Mouse (Mus musculus): ENCODE measurements around the gene Cenpu. TPM values are rescaled to one million over a fixed set of nuclear protein-coding genes. Genes with fewer than 3 reads are reported as not detected.
"Not testable (repeated sequence)": the region's sequence is repeated elsewhere in the genome, so short reads cannot be mapped to it uniquely, and the experiment has no call there.

Cenpu gene
- polyA plus RNA-seq, 1 experiment: not detected

DNA sequence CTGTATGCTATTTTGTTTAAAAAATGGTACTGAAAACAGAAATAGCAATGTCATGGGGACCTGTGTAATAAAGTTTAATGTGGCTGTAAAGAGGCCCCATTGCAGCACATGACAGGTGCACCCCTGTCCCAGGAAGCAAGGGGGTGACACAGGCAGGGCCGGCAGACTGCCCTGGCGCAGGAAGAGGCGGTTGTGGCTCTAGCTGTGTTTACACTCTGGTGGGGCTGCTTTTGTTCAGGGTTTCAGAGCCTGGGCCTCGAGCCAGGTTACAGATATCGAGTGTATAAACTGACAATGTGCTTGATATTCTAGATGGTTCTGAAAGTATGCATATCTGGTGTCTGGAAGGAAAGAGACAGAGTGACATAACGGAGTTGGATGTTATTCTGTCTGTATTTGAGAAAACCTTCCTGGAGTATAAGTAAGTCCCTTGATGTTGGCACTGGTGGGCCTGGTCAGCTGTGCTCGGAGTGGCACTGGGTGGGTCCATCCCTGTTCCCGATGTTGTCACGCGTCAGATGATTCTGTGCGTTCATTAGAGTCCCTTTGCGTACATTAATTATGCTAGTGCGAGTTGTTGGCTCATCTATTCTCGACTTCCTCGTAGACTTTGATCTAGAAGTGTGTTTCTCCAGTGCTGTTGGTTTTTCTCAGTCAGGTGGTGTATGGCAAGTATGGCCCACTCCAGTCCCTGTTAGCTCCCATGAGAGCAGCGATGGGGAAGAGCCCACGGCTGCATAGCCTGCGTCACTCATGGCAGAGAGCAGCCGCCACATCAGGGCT, 18.0 kb downstream of the Cenpu start:
- H3K4me3 ChIP-seq (ENCODE audit: insufficient read depth, low read depth, low read length): no peak overlapping the region
- no peaks in the 10 kb centered on the region for H3K4me1 ChIP-seq (ENCODE audit: control insufficient read depth, insufficient read depth, insufficient read length, low read length)
- H3K27ac ChIP-seq (replicated peaks; ENCODE audit: low read depth, low read length): no peak overlapping the region

DNA sequence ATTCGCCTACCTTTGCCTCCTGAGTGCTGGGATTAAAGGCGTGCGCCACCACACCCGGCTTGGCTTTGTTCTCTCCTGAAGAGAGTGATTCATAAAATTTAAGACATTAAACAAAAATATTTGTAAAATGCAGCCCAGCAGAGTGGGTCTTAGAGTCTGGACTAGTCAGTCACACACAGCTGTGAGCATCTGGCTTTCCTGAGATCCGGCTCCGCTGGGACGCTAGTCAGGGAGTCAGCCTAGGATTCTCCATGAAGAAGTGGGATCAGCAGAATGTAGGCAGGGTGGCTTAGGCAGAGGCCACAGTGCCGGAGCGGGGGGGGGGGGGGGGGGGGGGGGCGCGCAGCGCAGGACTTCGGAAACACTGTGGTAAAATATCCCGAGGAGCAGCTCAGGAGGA, 18.8 kb downstream of the Cenpu start:
- Histone ChIP-seq H3K4me3 (ENCODE audit: insufficient read depth, low read depth, low read length) (no peak overlapping the region), H3K4me1 (ENCODE audit: control insufficient read depth, insufficient read depth, insufficient read length, low read length) (no peaks in the 10 kb centered on the region), H3K27ac (replicated peaks; ENCODE audit: low read depth, low read length) (no peak overlapping the region)

DNA sequence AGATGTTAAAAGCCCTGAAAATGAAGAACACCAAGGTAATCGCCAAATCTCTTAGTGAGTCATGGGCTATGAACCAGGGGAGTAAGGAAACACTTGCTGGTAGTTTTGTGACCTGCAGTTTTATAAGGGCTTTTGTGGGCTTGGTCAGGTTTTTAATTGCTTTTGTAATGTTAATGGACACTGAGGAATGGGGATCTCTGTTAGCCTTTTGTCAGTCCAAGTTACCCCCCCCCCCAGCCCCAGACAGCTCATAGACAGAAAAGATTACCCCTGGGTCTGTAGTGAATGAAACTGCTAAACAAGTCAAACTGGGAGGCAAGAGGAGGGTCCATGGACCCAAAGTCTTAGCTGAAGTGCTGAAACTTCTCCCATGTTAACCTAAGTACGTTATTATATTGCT, 21.6 kb downstream of the Cenpu start:
- Histone ChIP-seq H3K4me3 (ENCODE audit: insufficient read depth, low read depth, low read length) (no peak overlapping the region), H3K4me1 (ENCODE audit: control insufficient read depth, insufficient read depth, insufficient read length, low read length) (no peaks in the 10 kb centered on the region), H3K27ac (replicated peaks; ENCODE audit: low read depth, low read length) (no peak overlapping the region)

DNA sequence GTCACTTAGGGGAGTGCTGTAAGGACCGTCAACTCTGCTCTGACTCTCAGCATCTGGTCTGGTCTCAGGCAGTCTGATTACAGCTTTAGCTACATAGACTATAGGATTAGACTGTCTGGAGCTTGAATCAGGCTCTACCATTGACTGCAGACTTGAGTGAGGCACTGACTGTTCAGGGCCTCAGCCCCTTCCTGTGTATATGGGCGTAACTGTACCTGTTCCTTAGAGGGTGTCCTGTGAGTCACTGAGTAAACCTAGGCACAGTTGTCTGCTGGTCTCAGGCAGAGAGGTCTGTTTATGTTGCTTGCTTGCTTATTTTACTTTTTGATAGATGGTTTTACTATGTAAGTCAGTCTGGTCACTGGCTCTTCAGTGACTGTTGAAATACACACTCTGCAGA, 22.1 kb downstream of the Cenpu start:
- Histone ChIP-seq H3K4me1 (ENCODE audit: control insufficient read depth, insufficient read depth, insufficient read length, low read length) (no peaks in the 10 kb centered on the region), H3K4me3 (ENCODE audit: insufficient read depth, low read depth, low read length) (no peak overlapping the region), H3K27ac (replicated peaks; ENCODE audit: low read depth, low read length) (no peak overlapping the region)

DNA sequence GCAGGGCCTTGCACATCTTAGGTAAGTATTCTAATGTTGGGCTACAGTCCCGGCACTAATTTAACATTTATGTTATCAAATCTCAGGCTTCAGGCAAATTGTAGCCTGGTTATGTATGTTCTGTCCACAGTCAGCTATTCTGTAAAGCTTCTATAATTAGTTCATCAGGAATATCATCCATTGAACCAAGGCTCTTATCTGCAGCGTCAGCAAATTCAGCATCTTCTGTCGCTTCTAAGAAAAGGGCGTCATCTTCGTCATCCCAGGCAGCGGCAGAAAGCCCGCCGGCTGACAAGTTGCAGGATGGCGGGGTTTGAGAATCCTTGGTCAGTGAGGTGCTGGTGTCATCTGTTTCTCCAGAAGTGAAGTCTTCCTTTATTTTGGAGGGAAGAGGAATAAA, 27.0 kb downstream of the Cenpu start:
- Histone ChIP-seq H3K4me3 (ENCODE audit: insufficient read depth, low read depth, low read length) (no peak overlapping the region), H3K27ac (replicated peaks; ENCODE audit: low read depth, low read length) (no peak overlapping the region), H3K4me1 (ENCODE audit: control insufficient read depth, insufficient read depth, insufficient read length, low read length) (no peaks in the 10 kb centered on the region)

DNA sequence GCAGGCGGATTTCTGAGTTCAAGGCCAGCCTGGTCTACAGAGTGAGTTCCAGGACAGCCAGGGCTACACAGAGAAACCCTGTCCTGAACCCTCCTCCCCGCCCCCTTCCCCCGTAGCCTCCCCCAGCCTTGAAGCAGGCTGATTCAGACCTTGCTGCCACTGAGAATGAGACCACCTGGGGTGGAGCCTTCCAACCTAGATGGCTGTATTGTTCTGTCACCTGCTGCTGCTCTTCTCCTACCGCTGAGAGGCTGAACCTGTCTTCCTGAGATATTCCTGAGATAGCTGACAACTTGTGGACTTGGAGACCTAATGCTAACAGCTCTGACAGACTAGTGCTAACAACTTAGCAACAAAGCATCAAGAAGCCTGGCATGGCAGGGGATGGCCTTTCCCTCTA, 32.5 kb downstream of the Cenpu start:
- not testable (repeated sequence) for H3K27ac ChIP-seq (replicated peaks; ENCODE audit: low read depth, low read length); H3K4me3 ChIP-seq (ENCODE audit: insufficient read depth, low read depth, low read length); H3K4me1 ChIP-seq (ENCODE audit: control insufficient read depth, insufficient read depth, insufficient read length, low read length)

DNA sequence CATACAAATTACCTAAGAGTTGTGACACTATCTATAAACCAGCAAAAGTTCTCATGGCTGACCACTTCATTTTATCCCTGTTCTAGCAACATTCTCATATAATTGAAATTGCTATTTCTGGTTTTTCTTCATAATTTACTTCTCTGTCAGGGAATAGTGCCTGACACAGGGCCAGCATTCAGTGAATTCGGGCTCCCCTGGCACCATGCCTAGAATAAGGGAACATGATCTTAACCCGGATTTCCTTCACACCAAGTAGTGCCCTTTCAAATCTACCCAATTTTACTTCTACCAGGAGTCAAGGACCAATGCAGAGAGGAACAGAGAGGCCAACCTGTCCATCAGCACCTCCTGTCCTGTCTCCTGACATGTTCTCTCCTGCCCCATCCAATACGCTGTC, 33.7 kb downstream of the Cenpu start:
- H3K4me1 ChIP-seq (ENCODE audit: control insufficient read depth, insufficient read depth, insufficient read length, low read length): no peaks in the 10 kb centered on the region
- H3K4me3 ChIP-seq (ENCODE audit: insufficient read depth, low read depth, low read length): no peak overlapping the region
- H3K27ac ChIP-seq (replicated peaks; ENCODE audit: low read depth, low read length): no peak overlapping the region

DNA sequence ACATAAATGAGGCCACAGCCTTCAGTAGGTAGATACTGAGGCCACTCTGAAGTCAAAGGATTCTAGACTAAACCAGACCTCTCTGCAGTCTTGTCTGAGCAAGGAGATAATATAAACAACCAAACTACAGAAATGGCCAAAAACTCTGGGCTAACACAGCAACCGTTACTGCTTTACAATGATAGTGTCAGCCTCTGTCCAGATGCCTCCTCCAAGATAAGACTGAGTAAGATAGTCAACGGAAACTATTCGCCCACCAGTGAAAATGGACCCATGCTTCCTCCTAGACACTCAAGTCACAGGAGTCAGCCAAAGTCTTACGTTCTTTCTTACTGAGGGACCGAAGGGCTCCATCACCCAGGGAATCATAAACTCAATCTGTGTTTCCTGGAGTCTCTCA, 36.1 kb downstream of the Cenpu start:
- no peak overlapping the region for H3K4me3 ChIP-seq (ENCODE audit: insufficient read depth, low read depth, low read length)
- H3K4me1 ChIP-seq (ENCODE audit: control insufficient read depth, insufficient read depth, insufficient read length, low read length): no peaks in the 10 kb centered on the region
- H3K27ac ChIP-seq (replicated peaks; ENCODE audit: low read depth, low read length): no peak overlapping the region

DNA sequence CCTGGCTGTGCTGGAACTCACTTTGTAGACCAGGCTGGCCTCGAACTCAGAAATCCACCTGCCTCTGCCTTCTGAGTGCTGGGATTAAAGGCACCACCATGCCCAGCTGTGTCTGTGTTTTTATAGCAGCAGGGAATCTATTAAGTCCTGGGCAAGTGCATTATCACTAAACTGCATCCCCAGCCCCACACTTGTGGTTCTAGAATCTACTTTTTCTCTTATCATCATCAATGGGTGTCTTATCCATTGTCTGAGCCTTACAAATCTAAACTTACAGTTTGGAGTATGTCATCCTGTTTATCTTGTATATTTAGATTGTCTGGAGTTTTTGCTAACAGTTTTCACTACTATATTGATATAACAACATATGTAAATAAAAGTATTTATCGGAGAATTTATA, 36.8 kb downstream of the Cenpu start:
- Histone ChIP-seq H3K4me1 (ENCODE audit: control insufficient read depth, insufficient read depth, insufficient read length, low read length) (no peaks in the 10 kb centered on the region), H3K27ac (replicated peaks; ENCODE audit: low read depth, low read length) (no peak overlapping the region), H3K4me3 (ENCODE audit: insufficient read depth, low read depth, low read length) (no peak overlapping the region)

DNA sequence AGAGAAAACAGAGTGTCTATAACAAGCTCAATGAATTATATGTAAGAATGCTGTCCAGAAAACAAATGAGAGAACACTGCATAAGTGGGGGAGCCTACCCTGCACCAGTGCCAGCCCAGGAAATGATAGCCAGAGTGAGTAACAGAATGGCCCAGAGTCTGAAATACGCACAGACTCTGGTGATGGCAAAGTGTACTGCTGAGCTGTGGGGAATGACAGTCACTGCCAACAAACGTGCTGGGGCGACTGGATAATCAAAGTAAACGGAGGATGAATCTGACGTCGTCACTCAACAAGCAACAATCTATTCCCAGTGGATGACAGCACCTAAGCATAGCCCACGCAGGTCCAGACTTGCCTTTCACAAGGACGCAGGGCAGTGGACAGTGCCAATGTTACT, 41.2 kb downstream of the Cenpu start:
- Histone ChIP-seq H3K27ac (replicated peaks; ENCODE audit: low read depth, low read length) (no peak overlapping the region), H3K4me3 (ENCODE audit: insufficient read depth, low read depth, low read length) (no peak overlapping the region), H3K4me1 (ENCODE audit: control insufficient read depth, insufficient read depth, insufficient read length, low read length) (no peaks in the 10 kb centered on the region)

DNA sequence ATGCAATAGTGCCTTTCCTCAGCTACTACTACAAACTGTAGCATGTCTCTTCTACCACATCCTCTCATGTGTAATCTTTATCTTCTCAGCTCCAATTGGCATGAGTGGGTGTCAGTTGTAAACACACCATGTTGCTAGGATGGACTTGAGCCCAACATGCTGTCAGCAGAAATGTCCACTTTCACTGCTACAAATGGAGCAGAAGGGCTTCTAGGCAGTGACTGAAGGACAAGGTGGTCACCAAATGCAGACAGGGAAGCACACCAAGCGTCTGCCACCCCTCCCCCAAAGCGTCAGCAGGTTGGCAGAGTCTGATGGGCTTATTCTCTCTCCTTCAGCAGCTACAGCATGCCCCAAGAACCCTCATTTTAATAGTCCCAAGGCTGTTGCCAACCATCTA, 41.9 kb downstream of the Cenpu start:
- no peak overlapping the region for H3K4me3 ChIP-seq (ENCODE audit: insufficient read depth, low read depth, low read length)
- no peaks in the 10 kb centered on the region for H3K4me1 ChIP-seq (ENCODE audit: control insufficient read depth, insufficient read depth, insufficient read length, low read length)
- no peak overlapping the region for H3K27ac ChIP-seq (replicated peaks; ENCODE audit: low read depth, low read length)

DNA sequence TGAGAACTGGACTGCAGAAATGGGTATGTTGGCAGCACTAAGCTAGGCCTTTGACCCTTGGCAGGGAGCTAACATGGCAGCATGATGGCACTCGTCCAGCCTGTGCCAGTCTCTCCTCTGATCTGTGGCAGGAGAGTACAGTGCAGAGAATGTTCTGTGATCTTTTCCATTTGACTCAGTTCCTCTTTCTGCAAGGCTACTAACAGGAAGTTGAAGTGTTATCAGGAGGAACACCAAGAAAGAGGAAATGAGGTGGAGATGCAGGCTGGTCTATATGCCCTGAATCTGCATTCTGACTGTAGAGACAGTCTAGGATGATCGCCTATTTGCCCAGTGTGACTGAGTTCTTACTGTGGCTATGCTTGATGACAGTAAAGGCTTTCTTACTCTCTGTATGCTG, 43.8 kb downstream of the Cenpu start:
- Histone ChIP-seq H3K27ac (replicated peaks; ENCODE audit: low read depth, low read length) (no peak overlapping the region), H3K4me1 (ENCODE audit: control insufficient read depth, insufficient read depth, insufficient read length, low read length) (no peaks in the 10 kb centered on the region), H3K4me3 (ENCODE audit: insufficient read depth, low read depth, low read length) (no peak overlapping the region)

DNA sequence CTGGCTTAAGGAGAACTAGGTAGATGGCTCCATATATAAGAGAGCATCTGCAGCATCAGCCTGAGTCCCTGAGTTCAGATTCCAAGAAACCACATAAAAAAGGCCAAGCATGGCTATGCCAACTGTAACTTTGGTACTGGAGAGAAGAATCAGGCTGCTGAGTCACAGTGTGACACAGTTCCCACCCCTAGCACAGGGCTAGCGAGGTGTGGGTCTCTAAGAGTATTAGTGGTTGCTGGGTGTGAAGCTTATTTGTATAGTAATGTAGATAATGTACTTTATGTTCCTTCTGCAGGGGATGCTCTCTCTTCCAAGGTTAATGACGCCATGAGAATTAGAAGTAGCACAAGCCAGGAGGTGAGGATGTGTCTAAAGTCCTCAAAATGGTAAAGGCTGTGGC, 44.7 kb downstream of the Cenpu start:
- Histone ChIP-seq H3K27ac (replicated peaks; ENCODE audit: low read depth, low read length) (no peak overlapping the region), H3K4me1 (ENCODE audit: control insufficient read depth, insufficient read depth, insufficient read length, low read length) (no peaks in the 10 kb centered on the region), H3K4me3 (ENCODE audit: insufficient read depth, low read depth, low read length) (no peak overlapping the region)

DNA sequence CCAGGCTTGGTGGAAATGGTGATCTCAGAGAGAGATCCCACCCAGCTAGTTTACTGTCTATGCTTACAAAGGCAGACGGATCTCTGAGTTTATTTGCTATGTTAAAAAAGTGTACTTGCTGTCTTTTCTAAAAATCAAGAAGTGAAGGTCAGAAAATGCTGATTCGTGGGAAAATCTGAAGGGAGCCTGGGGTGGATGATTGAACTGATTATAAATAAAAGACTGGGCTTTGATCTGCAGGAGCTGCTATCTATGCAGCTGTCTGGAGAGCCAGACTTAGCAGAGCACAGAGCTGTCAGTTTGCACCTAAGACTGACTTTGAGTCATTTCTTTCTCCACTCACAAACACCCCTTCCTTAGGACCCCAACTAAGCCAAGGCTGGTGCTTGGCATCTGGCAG, 45.6 kb downstream of the Cenpu start:
- Histone ChIP-seq H3K4me1 (ENCODE audit: control insufficient read depth, insufficient read depth, insufficient read length, low read length) (no peaks in the 10 kb centered on the region), H3K4me3 (ENCODE audit: insufficient read depth, low read depth, low read length) (no peak overlapping the region), H3K27ac (replicated peaks; ENCODE audit: low read depth, low read length) (peak overlapping the region; percentile 33; the same call in 1 of the 2 replicates)

DNA sequence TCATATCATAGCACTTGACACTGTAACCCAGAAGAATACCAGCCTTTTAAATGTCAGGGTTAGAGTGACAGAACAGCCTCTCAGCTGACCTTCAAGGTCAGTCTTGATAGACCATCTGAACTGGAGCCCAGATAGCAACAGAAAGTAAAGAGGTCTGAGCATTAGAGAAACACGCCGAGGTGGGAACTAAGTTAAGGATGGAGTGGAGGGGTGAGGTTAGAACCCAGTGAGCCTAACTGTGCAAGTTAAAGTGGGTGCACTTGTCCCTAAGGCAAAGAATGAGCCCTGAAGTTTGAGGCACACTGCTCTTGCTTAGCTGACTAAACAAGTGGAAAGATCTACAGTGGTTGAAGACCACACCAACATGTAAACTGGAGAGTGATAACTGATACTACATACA, 46.3 kb downstream of the Cenpu start:
- Histone ChIP-seq H3K4me1 (ENCODE audit: control insufficient read depth, insufficient read depth, insufficient read length, low read length) (no peaks in the 10 kb centered on the region), H3K4me3 (ENCODE audit: insufficient read depth, low read depth, low read length) (no peak overlapping the region), H3K27ac (replicated peaks; ENCODE audit: low read depth, low read length) (no peak overlapping the region)

DNA sequence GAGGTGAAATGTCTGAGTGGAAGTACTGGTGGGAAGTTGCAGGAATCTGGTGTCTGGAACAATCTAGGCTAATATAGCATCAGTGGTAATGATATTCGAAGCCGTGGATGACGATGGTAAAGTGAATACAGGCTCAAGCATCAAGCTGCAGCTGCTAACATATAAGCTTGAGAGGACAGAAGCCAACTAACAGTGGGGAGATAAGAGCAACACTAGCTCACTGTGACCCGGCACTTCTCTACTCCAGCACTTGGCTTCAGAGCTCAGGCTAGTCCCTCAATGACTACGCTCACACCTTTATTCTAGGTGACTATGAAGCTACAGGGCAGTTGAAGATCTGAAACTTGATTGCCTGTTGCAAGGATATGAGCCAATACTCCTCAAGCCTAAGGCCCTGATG, 46.9 kb downstream of the Cenpu start:
- Histone ChIP-seq H3K4me1 (ENCODE audit: control insufficient read depth, insufficient read depth, insufficient read length, low read length) (no peaks in the 10 kb centered on the region), H3K27ac (replicated peaks; ENCODE audit: low read depth, low read length) (no peak overlapping the region), H3K4me3 (ENCODE audit: insufficient read depth, low read depth, low read length) (no peak overlapping the region)

All from brown adipose tissue, adult 24 weeks (tissue).